Mouse (Mus musculus): Measurements from ENCODE around the gene Il13.

Gene Il13

DNA sequence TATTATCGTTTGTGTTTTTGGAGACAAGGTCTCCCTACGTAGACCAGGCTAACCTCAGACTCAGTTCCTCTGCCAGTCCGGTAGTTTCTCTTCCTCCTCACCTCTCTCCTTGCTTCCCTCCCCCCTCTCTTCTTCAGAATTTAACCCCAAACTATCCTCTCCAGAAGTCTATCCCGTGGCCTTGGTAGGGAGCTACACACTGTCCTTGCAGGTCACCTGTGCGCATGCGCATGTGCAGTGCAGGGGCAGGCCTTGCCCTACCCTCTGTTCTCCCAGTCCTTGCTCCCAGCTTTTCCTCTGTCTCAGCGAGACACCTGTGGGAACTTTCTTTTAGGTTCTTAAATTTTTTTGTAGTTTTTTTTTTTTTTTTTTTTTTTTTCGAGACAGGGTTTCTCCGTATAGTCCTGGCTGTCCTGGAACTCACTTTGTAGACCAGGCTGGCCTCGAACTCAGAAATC lies 3.3 kb upstream of the Il13 start:
- no peak for TF ChIP-seq GATA4 (IDR thresholded peaks at IDR 0.05; ENCODE audit: insufficient replicate concordance, low read length)

DNA sequence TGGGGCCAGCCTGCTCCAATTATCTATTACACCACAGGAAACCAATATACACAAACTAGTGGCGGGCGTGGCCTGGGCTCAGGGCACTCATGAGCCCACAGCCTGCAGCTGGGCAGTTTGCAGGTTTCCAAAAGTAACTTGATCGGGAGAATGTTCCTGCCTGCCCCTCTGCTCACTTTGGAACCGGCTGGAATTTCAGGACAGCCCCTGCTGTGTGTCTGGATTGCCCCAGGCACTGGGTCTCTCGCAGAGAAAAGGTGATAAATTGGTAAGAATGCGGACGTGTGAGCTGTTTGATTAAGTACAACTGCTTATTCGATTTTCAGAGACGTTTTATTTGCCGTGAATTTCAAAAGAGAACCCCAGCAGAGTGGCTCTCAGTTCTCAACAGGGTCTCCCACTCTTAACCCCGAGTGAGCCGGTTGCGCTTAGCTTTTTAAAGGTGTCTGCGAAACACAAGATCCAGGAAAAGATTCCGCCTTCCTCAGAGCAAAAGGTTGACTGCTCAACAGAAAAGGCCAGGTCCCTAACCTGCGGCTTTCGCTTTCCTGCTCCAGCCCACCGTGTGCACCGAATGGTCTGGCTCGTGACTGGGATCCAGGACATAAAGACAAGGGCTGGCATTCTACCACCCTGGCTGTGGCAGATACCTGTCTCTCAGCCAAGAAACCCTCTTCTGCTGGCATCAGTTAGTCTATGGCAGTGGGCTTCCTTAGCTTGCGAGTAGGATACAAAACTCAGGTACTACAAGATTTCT lies 2.7 kb upstream of the Il13 start:
- TF ChIP-seq GATA4 (IDR thresholded peaks at IDR 0.05; ENCODE audit: insufficient replicate concordance, low read length): no peak

DNA sequence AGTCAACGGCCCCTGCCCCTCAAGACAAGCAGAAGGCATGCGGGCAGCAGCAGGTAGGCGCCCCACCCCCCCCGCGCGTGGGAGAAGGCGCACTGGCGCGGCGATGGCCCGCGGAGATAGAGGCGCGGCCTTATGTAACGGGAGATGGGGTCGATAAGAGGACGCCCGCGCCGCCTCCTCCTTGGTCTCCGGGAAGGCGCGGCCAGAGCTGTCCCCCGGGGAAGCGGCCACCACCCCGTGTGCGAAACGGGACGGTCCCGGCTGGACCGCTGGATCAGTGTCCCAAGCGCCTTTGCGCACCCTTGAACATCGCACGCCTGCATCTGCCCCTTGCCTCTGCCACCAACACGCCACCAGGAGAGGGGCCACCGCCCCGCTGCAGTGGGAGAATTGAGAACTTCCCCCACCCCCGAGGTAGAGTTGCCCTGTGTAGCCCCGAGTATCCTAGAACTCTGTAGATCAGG lies 1.7 kb upstream of the Il13 start:
- no peak for TF ChIP-seq GATA4 (IDR thresholded peaks at IDR 0.05; ENCODE audit: insufficient replicate concordance, low read length)

DNA sequence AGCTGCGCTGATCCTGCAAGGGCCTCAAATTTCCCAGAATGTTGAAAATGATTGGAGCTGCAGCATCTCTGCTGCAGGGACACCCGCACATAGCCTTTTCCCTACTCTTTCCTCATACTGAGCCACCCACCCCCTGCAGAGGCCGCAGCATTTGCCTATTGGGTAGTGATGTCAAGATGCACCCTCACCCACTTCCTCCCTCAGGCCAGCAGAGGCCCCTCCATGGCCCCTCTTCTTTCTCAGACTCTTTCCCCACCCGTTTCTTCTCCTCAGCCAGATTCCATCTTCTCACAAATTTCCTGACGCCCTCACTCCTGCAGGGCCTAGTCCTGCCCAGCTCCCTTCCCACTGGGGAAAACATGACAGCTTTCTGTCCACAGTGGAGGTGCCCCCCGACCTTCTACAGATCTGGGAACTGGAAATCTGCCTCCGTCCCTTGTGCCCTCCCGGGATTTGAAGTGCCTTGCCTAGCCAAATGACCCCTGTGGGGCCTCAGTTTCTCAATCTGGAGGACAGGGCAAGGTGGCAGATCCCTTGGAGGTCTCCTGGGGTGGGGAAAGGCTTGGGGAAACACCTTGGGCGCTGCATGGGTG lies 1.2 kb upstream of the Il13 start:
- no peak for TF ChIP-seq GATA4 (IDR thresholded peaks at IDR 0.05; ENCODE audit: insufficient replicate concordance, low read length)

GRCm38 (mm10) chr11:53633644-53634043 lies 858 bp downstream of the Il13 start:
- TF ChIP-seq GATA4 (IDR thresholded peaks at IDR 0.05; ENCODE audit: insufficient replicate concordance, low read length): no peak

GRCm38 (mm10) chr11:53632122-53632733 lies 2.3 kb downstream of the Il13 start:
- no peak for TF ChIP-seq GATA4 (IDR thresholded peaks at IDR 0.05; ENCODE audit: insufficient replicate concordance, low read length)

- TF ChIP-seq GATA4 (IDR thresholded peaks at IDR 0.05; ENCODE audit: insufficient replicate concordance, low read length): no peak
Observed at GRCm38 (mm10) chr11:53627859-53628258, 6.6 kb downstream of the Il13 start.

DNA sequence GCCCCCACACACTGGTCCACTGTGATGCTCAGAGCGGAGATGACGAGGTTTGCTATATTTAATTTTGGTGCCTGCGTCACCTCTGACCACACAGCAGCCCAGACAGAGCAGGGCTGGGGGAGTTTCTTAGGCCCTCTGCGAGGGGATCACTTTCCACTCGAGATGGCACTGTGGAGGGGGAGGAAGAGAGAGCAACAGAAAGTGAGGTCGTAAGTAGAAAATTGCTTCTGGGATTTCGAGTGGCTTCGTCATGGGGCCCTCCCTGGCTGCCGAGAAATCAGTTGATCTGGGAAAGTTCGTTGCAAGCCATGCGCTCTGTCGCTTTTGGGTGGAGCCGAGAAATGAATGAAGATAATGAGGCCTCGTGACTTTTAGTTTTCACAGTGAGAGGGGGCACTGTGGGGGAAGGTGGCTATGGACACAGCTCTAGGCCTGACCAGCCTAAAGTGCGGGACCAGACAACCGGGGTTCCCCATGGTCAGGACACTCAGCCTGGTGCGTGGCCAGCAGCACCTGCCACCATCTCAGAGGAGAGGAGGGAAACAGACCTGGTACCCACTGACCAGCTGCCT lies 7.6 kb downstream of the Il13 start:
- no peak for TF ChIP-seq GATA4 (IDR thresholded peaks at IDR 0.05; ENCODE audit: insufficient replicate concordance, low read length)

DNA sequence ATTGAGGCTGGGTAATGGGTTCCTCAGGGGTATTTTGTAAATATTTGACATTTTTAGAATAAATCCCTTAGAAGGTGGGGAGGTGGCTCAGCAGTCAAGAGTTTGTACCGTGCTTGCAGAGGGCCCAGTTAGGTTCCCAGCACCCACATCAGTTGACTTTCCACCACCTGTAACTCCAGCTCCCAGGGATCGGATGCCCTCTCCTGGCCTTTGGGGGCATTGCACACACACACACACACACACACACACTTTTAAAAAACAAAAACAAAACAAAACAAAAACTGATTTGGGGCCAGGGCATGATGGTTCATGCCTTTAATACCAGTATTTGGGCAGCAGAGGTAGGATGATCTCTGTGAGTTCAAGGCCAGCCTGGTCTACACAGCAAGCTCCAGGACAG lies 10.4 kb downstream of the Il13 start:
- no peak for TF ChIP-seq GATA4 (IDR thresholded peaks at IDR 0.05; ENCODE audit: insufficient replicate concordance, low read length)

GRCm38 (mm10) chr11:53623573-53623972 lies 10.9 kb downstream of the Il13 start:
- no peak for TF ChIP-seq GATA4 (IDR thresholded peaks at IDR 0.05; ENCODE audit: insufficient replicate concordance, low read length)

DNA sequence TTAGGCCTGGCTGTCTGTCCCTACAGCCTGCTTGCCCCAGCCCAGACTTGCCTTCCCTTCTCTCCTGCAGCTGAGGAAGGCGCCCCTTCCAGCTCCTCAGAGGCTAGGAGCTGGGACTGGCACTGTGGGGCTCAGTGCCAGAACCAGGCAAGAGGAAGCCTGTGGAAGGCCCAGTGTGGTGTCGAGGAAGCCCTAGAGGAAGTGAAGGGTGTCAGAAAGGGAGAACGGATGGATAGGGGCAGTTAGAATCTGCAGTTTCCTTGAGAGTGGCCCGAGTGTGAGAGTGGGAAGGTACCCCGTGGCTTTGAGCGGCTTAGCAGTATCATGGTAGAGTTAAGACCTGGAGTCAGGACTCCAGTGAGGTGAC lies 12.1 kb downstream of the Il13 start:
- TF ChIP-seq GATA4 (IDR thresholded peaks at IDR 0.05; ENCODE audit: insufficient replicate concordance, low read length): no peak

DNA sequence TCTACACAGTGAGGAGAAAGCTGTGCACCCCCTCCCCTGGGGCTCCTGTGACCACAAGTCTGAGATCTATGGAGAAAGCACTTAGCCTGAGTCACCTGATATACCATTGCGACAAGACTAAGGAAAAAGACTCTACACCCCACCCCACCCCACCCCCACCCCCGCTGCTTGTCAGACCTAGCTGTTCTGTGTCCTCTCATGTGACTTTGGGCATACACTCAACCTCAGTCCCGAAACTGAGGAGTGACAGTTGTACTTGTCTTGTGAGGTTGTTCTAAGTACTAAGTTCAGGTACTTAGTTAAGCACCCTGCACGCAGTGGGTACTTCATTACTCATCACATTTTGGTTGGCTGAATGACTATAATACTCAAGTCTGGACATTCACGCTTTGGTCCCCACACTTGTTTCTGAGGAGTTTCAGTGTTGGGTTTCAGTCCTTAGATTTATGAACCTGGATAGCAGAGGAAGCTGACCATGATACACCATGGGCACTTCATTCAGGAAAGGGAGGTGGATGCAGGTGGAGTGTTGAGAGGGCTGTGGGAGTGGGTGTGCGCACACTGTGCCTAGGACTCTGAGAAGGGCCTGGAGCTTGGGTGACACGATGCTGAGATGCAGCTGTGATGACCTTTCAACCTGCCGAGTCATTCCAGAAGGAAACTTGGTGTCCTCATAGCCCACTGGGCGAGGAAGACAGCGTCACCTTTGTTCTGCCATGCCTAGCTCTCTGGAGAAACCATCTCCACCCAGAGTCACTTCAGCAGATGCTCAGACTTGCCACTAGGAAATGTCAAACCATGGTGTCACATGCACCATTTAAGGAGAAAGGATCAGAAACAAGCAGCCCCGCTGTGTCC lies 12.7 kb downstream of the Il13 start:
- no peak for TF ChIP-seq GATA4 (IDR thresholded peaks at IDR 0.05; ENCODE audit: insufficient replicate concordance, low read length)

DNA sequence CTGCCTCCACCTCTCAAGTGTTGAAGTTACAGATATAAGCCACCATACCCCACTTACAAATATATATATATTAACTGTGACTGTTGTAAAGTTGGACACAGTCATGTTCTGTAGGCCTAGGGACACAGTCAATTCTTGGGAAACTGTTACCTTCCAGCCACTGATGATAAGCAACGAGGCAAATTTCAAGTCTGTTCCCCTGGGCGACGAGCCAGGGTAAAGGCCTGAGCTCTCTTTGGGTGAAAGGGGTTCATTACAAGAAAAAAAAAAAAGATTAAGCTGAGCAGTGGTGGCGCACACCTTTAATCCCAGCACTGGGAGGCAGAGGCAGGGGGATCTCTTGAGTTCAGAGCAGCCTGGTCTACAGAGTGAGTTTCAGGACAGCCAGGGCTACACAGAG lies 14.4 kb downstream of the Il13 start:
- TF ChIP-seq GATA4 (IDR thresholded peaks at IDR 0.05; ENCODE audit: insufficient replicate concordance, low read length): no peak

- no peak for TF ChIP-seq GATA4 (IDR thresholded peaks at IDR 0.05; ENCODE audit: insufficient replicate concordance, low read length)
Observed at GRCm38 (mm10) chr11:53619428-53619827, 15.1 kb downstream of the Il13 start.

- TF ChIP-seq GATA4 (IDR thresholded peaks at IDR 0.05; ENCODE audit: insufficient replicate concordance, low read length): no peak
Observed at GRCm38 (mm10) chr11:53618619-53619198, 15.8 kb downstream of the Il13 start, which contains the start of gene Il4. Gene Il4, minus strand, starts transcription at chr11:53618669.
